Mouse (Mus musculus) ES-Bruce4 (cell line): ENCODE results near the gene Pth2.

Experiments
- CTCF ChIP-seq: IDR thresholded peaks from one replicate; pipeline ENCODE4 v1.8.1; 2011; ENCODE audit warnings: low read depth, low read length
- EP300 ChIP-seq: IDR thresholded peaks from 2 replicates; pipeline ENCODE4 v1.6.1; 2011; ENCODE audit warnings: low read depth, low read length; ENCODE audit not compliant: insufficient read depth

- TF ChIP-seq CTCF (no peak), EP300 (no peak)
Observed at GRCm38 (mm10) chr7:45224826-45225225, 44.0 kb downstream of the Pth2 start.
